Mouse (Mus musculus) C2C12 (cell line): Measurements from ENCODE around the gene Tmem132a.

Source experiments
- CEBPB ChIP-seq: IDR thresholded peaks from one replicate; pipeline ENCODE4 v1.6.1; 2011; ENCODE audit warnings: low read depth, mild to moderate bottlenecking, control low read depth, moderate library complexity
- CTCF ChIP-seq: IDR thresholded peaks from one replicate; pipeline ENCODE4 v1.5.1; 2011; ENCODE audit not compliant: control insufficient read depth, insufficient read depth, insufficient read length
- FOSL1 ChIP-seq: IDR thresholded peaks from one replicate; pipeline ENCODE4 v1.8.0; 2011; ENCODE audit warnings: mild to moderate bottlenecking, low read length; ENCODE audit not compliant: poor library complexity, insufficient read depth, severe bottlenecking
- MAX ChIP-seq: IDR thresholded peaks from one replicate; pipeline ENCODE4 v1.6.1; 2011; ENCODE audit warnings: mild to moderate bottlenecking, control low read depth
- MYOD1 ChIP-seq: IDR thresholded peaks from one replicate; pipeline ENCODE4 v1.6.1; 2011; ENCODE audit warnings: low read depth; ENCODE audit not compliant: control insufficient read depth, insufficient read length
- MYOG ChIP-seq: IDR thresholded peaks from one replicate; pipeline ENCODE4 v1.6.1; 2011; ENCODE audit not compliant: control insufficient read depth, insufficient read length; ENCODE audit errors: extremely low read depth
- USF1 ChIP-seq: IDR thresholded peaks from one replicate; pipeline ENCODE4 v1.6.1; 2011; ENCODE audit warnings: low read depth, mild to moderate bottlenecking, control low read depth, moderate library complexity

- TF ChIP-seq MYOD1 (no peak), MAX (no peak), CTCF (no peak), FOSL1 (no peak), MYOG (no peak), USF1 (no peak), CEBPB (no peak)
Observed at GRCm38 (mm10) chr19:10813905-10814304, 55.8 kb downstream of the Tmem132a start.
